Mouse (Mus musculus) lung, postnatal 10 days (tissue): ENCODE data around the gene Asb1.
A peak's percentile ranks its signal among the peaks of the same experiment; 100 is the strongest.

Experiments used
- DNase-seq: peaks from one replicate; pipeline ENCODE4 v3.0.0; 2021

Gene Asb1

GRCm38 (mm10) chr1:91540271-91540826, at the start of gene Asb1:
TSS of gene Asb1 (plus strand) at chr1:91540544.
- peak; percentile 98 for DNase-seq

- DNase-seq, result no peak
Observed at GRCm38 (mm10) chr1:91492740-91493139, 47.6 kb upstream of the Asb1 start.

GRCm38 (mm10) chr1:91493938-91494337, 46.4 kb upstream of the Asb1 start:
- DNase-seq, result no peak

DNA sequence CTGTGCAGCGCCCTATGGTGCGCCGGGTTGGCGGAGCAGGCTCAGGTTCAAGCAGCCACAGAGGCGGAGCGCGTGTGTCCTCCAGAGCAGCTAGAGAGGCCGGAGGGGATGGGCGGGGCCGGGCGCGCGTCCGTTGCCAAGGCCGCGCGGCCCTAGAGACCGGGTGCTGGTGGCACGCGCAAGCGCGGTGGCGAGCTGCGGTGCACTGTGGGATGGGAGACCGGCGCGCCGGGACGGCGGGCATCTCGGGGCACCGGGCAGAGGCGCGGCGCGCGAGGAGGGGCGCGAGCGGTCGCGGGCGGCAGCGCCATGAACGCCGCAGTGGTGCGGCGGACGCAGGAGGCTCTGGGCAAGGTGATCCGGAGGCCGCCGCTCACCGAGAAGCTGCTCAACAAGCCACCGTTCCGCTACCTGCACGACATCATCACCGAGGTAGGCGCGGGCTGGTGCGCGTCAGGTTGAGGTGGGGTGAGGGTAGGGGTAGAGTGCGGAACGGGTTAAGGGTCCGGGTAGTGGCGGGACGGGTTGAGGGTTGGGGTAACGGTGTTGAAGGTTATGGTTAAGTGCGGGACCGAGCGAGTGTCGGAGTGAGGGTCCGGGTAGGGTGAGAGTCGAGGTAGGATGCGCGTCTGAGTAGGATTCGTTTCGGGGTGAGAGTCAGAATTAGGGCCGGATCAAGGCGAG, 45.7 kb upstream of the Asb1 start, which contains the start of gene Traf3ip1:
Gene Traf3ip1 (plus strand): TSS at position 191 of the 684 bp plus-strand sequence.
- peak; percentile 95 for DNase-seq

DNA sequence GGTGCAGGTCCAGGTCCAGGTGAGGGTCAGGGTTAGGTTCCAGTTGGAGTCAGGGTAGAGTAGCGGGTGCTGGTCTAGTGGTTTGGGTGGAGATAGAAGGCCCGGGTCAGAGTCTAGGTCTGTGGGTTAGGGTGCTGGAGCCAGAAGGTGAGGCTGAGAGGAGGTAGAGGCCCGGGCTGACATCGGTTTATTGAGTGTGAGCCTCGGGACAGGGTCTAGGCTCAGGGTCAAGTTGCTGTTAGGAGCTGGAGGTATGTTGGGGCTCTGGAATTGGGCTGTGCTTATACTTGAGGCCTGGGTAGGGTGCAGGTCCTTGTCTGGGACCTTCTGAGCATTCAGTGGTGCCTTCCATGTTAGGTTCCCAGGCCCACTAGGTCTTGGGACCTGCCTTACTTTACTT, 45.0 kb upstream of the Asb1 start:
- DNase-seq, result no peak

DNA sequence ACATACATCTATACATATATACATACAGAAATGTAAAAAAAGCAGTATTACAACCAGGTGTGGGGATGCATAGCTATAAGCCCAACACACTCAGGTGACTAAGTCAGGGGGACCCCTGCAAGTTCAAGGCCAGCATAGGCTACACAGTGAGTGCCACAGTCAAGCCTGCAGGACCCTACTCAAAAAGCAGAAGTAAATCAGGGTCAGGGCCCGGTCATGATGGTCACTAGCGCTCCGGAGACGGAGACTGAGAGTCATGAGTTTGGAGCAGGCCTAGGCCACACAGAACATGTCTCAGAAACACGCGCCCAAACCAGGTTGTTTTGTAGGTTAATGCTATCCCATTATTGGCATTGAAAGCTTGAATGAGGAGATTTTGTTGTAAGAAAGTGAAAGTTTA, 41.8 kb upstream of the Asb1 start:
- DNase-seq, result no peak

DNA sequence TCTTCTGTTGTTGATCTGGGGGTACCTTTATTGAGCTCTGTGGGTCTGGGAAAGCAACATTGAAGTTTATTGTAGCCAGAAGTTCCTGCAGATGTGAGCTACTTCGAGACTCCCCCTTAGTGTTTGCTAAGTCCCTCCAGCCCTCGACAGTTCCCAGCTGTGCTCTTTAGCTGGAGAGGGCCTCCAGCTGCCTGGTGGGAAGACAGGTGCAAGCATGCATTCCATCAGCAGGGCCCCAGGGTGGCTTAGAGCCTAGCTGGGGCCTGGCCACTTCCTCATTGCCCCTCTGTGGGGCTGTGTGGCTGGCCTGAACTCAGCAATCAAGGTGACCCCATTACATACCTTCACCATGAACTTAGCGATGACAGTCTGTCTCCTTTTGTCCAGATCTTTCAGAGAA, 35.7 kb upstream of the Asb1 start:
- DNase-seq, result no peak

DNA sequence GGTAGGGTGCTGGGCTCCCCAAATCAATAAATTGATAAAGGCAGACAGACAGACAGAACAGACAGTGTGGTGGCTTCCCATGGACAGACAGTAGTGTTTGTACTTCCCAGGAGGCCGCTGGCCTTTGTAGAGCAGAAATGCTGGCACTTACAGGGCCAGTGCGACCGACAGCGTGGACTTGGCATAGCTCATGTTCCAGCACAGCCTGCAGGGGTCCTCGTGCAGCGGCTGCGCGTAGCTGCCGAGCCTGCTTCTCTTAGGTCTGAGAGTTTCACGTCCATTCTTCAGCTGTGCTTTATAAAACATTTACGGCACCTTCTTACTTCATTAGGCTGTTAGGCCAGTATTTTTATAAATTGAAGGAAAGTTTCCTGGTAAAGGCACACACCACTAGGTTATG, 25.4 kb upstream of the Asb1 start:
- DNase-seq, result no peak

- no peak for DNase-seq
Observed at GRCm38 (mm10) chr1:91515642-91516041, 24.7 kb upstream of the Asb1 start.

DNA sequence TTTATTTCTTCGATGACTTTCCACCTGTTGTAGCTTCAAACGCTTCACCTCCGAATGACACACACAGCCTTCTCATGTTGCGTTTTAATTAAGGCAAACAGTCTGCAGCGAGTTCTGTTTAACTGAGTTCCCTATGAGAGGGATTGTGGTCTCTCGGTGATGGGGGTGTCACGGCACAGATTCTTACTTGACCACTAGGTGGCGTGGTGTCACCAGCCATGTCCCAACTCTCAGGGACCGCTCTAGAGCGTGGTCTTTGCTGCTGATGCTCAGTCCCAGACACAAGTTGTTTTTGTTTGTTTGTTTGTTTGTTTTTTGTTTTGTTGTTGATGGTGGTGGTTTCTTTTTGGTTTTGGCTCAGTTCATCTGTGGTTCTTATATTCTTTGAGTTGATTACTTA, 16.6 kb upstream of the Asb1 start:
- peak; percentile 73 for DNase-seq

GRCm38 (mm10) chr1:91525838-91526237, 14.5 kb upstream of the Asb1 start:
- no peak for DNase-seq

DNA sequence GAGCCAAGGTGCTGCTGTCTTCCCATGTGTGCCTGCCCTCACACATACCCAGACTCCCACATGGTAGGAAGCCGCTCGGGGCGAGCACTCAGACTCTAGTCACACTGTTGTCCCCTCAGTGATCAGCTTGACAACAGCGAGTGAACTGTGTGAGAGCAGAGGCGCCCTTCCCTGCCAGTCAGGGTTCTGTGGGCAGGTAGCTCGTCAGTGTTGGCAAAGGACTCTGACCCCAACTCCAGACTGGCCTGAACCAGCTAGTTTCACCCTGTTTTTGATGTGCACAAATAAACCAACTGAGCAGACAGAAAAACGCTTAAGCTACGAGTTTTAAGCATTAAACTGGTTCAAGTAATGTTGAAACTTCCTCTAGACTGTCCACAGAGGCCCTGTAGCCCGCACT, 10.2 kb upstream of the Asb1 start:
- DNase-seq, result no peak

- no peak for DNase-seq
Observed at GRCm38 (mm10) chr1:91532243-91532642, 8.1 kb upstream of the Asb1 start.

DNA sequence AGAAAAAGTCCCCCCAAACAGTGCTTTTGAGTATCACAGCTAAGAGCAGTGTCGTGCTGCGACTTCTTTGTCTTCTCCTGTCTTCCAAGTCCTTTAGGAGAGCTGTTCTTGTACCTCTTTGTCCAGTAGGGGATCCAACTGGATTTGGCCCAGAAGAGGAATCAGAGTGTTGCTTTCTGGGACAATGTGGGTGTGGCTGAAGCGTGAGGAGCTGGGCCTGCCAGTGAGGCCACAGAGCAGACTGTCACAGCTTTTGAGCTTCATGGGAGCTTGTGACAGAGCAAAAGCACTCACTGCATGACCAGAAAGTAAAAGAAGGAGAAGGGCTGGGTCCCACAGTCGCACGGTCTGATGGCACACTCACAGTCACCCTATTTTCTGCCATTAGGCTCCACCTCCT, 7.5 kb upstream of the Asb1 start:
- DNase-seq, result peak; percentile 73

- peak; percentile 23 for DNase-seq
Observed at GRCm38 (mm10) chr1:91533483-91533882, 6.9 kb upstream of the Asb1 start.

DNA sequence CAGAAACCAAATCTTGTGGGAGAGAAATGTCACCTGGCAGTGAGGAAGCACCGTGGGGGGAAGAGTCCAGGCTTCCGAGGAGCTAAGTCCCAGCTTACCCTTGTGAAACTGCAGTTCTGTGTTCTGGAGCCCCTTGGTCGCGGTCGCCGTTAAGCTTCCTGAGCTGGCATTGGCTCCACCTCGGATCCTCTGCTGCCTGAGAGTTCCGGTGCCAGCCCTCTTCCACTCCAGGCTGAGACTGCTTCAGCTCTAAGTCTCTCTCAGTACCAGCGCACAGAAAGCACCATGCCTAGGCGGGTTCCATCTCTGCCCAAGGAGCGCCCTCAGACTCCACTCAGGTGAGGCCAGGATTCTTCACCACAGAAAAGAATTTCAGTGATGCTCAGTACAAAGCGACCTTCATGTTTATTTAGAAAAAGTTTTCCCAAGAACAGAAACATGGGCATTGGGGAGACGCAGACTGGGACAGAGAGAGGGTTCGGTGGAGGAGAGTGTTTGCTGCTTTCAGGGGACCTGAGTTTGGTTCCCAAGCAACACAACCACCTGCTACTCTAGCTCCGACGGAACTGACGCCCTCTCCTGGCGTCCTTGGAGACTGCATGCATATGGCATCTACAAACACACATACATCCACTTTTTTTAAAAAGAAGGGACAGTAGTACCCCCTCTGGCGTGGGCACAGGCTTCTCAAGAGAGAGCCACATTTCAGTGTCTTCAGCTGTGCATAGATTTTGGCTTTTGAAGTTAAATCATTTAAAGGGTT, 6.2 kb upstream of the Asb1 start:
- no peak for DNase-seq

GRCm38 (mm10) chr1:91537786-91538569, 2.4 kb upstream of the Asb1 start:
- DNase-seq, result no peak

- no peak for DNase-seq
Observed at GRCm38 (mm10) chr1:91538570-91538929, 1.8 kb upstream of the Asb1 start.

GRCm38 (mm10) chr1:91539246-91539645, 1.1 kb upstream of the Asb1 start:
- DNase-seq, result no peak

DNA sequence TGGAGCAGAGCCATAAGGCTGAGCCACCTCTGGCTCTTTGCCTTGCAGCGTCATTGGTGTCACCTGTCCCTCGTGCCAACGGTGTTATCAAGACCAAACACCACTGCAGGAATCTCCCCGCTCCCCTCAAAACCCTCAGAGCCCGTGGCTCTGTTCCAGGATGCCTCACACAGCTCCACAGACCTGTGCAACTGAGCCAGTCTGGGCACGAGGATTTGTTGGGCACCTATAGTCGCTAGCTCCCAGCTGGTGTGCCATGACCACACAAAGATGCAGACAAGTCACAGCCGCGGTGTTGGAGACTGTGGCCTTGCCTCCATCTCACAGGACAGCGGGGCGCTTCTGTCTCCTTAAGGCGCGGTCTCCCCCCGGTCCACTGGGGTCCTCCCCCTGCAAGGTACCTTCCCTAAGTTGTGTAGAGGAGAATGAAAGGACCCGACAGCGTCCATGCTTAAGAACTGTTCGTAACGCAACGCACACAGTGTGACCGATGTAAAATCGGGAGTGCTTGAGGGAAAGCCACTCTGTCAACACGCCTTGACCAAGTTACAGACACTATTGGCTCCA, 557 bp upstream of the Asb1 start:
- DNase-seq, result peak; percentile 29

DNA sequence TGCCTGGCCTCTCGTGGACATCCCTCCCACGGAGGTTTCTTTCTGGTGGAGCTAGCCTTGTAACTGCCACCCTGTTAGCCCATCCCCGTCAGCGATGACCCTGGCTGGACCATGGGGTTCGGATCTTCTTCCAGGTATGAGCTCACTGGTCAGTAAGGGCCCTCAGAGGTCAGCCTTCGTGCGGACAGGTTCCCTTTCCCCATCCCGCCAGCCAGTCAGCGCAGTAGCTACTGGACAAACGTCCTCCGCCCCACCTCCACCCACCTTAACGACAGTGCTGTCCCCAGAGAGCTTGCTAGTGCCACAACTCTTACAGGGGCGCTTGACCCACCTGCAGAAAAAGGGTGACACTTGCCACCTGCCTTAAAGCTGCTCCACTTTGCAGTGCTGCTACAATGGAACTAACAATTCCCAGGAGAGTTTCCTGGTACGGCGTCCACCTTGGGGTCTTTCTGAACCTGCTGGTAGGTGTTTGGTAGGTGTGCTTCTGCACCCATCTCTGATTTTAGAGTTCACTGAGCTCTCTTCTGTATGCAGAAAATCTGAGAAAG, 773 bp downstream of the Asb1 start:
- DNase-seq, result peak; percentile 13

GRCm38 (mm10) chr1:91543974-91544373, 3.6 kb downstream of the Asb1 start:
- no peak for DNase-seq

GRCm38 (mm10) chr1:91545226-91545625, 4.9 kb downstream of the Asb1 start:
- no peak for DNase-seq
